Mouse (Mus musculus): ENCODE data around the gene Isg20l2.

- no peak for TF ChIP-seq TCF12 (IDR thresholded peaks at IDR 0.05; ENCODE audit: insufficient read depth, poor library complexity, severe bottlenecking)
- no peak for TF ChIP-seq MYOD1 (IDR thresholded peaks at IDR 0.05; ENCODE audit: control insufficient read depth in 1 of 3, insufficient read length in 2 of 3, low read depth in 2 of 3)
- TF ChIP-seq POLR2A (IDR thresholded peaks at IDR 0.05; ENCODE audit: insufficient read length, low read depth): no peak
- no peak for TF ChIP-seq POLR2AphosphoS2 (IDR thresholded peaks at IDR 0.05; ENCODE audit: insufficient read length, low read depth)
- no peak for TF ChIP-seq MAX (IDR thresholded peaks at IDR 0.05; ENCODE audit: low read depth)
Measured at GRCm38 (mm10) chr3:87958476-87958875, 28.4 kb downstream of the Isg20l2 start.
